Mouse (Mus musculus) right cerebral cortex, postnatal 10 days (tissue): ENCODE results near the gene Trpv4.

Experiments used
- DNase-seq, 2 experiments: peaks; one replicate each; pipeline ENCODE4 v3.0.0; 2021; ENCODE audit warnings: low spot score in 2 of 2

The Trpv4 gene

GRCm38 (mm10) chr5:114589454-114589853, 68.8 kb downstream of the Trpv4 start:
- DNase-seq: no peak

- no peak for DNase-seq
Measured at GRCm38 (mm10) chr5:114589026-114589425, 69.2 kb downstream of the Trpv4 start.

DNA sequence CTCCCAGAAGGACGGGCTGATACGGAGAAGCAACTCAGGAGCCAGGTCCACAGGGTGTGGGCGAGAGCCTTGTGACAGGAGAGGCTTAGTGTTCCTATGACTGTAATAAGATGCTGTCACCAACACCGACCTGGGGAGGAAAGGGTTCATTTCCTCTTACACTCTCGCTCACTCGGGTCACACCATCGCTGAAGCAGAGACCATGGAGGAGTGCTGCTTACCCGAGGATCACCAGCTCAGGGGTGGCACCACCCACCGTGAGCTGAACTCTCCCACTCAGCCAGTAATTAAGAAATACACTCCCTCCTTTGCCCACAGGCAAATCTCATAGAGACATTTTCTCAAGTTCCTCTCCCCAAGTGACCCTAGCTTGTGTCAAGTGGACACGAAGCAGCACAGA, 69.8 kb downstream of the Trpv4 start:
- DNase-seq: no peak

- no peak for DNase-seq
Measured at GRCm38 (mm10) chr5:114587908-114588307, 70.3 kb downstream of the Trpv4 start.

- no peak for DNase-seq
Measured at GRCm38 (mm10) chr5:114585682-114586081, 72.5 kb downstream of the Trpv4 start.

DNA sequence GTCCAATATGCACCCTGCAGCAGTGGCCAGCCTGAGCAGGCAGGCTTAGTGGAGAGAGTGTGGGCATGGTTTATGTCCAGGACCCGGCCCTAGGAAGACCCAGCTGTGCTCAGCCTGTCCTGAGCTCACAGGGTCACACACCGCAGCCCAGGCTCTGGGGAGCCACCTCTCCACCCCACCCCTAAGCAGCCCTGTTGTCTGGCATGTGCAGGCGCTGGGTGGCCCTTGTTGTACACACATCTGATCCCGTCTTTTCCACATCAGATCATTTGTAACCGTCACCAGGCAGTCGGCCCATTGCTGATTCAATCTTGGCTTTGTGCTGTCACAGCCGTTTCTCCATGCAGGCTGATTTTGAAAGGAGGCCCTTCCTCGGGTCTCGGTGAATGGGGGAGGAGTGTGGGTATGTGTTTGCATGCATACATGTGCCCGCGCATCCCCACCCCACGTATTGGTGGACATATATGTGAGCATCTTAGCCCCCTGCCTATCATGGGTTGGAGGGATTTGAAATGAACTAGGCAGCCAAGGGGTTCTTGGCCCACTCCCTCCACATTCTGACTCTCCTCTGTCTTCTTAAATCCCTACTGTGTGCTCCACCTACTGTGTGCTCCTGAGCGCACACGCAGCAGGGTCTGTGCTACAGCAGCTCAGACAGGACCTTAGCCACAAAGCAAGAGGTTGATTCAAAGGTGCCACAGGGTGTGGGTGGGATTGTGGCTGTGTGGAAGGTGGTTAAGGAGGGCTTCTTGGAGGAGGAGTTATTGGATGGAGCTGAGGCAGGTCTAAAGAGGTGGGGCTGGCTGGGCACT, 73.7 kb downstream of the Trpv4 start:
- no peak for DNase-seq

GRCm38 (mm10) chr5:114583490-114584175, 74.6 kb downstream of the Trpv4 start:
- no peak for DNase-seq

GRCm38 (mm10) chr5:114583046-114583445, 75.2 kb downstream of the Trpv4 start:
- DNase-seq: no peak

DNA sequence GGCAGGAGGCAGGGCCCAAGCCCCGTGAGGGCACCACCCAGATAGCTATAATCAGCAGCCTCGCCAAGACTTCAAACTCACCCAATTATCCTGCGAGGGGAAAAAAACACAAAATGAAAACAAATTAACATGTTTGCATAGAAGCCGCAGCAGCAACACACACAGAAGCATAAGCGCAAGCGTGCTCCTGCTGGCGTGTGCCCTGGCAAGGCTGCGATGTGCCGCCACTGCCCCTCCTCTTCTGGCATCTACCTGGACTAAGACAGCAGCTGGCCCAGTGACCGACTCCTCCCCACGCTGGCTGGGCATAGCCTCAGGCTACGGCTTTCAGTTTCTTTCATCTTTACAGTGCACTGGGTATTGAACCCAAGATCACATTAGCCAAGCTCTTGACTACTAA, 76.7 kb downstream of the Trpv4 start:
- peak in 1 of 2 experiments; percentile 60 for DNase-seq

- DNase-seq: peak; percentile 84 to 87
Measured at GRCm38 (mm10) chr5:114579714-114580357, 78.4 kb downstream of the Trpv4 start.

DNA sequence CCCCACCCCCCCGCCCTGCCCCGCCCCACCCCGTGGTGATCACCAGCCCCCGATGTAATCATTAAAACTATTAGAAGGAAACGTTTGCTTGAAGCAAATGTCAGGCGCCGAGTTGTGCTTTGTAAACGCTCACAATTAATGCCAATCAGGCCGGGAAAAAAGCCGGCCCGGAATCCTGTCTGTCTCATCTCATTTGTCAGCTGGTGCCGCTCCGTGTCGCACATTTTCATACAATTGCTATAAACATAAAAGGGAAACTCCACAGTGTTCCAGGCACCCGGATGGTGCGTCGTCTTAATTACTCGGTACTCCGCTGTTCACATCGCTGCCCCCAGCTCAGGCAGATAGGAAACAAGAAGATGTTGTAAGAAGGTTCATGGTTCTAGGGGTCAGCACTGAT, 79.9 kb downstream of the Trpv4 start:
- DNase-seq: no peak

GRCm38 (mm10) chr5:114575986-114576605, 82.1 kb downstream of the Trpv4 start:
- DNase-seq: peak; percentile 65 to 83

DNA sequence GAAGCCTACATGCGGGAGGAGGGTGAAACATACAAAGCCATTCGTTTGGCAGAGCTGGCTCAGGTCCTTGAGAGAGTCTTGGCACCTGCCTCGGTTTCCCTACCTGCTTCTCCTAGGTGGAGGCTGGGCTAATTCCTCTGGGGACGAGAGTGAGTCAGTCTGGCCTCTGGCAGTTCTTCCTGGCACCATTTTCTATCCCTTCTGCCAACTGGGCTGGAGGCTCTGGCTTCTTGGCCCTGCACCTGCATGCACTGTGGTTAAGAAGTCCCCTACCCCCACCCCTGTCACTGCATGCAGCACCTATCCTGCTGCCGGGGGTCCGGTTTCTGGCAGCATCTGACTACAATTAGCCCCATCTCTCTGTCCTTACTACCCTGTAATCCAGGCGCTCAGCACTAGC, 82.7 kb downstream of the Trpv4 start:
- peak in 1 of 2 experiments; percentile 36 for DNase-seq

DNA sequence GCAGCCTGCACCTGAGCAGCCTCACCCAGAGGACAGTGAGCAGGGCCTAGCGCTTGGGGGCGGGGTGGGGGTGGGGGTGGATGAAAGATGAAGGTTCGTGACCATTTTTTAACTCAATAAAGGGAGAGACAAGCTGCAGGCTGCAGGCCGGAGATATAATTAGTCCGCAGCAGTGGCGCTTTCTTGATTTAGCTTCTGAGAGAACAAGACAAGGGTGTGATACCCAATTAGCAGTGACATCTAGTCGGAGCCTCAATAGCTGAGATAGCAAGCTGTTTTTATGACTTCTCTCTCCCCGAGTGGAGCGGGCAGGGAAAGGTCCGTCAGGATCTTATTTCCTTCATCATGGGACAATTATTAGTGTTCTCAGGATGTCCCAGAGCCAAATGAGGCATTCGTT, 83.2 kb downstream of the Trpv4 start:
- peak in 1 of 2 experiments; percentile 32 for DNase-seq

GRCm38 (mm10) chr5:114573920-114574628, 84.1 kb downstream of the Trpv4 start:
- DNase-seq: peak in 1 of 2 experiments; percentile 27

- peak in 1 of 2 experiments; percentile 23 for DNase-seq
Measured at GRCm38 (mm10) chr5:114572997-114573396, 85.2 kb downstream of the Trpv4 start.
